Mouse (Mus musculus) left cerebral cortex, adult 9 months (tissue): ENCODE data around the gene Rnf19b.

Experiments
- DNase-seq, 2 experiments: peaks; one replicate each; pipeline ENCODE4 v3.0.0; 2022; ENCODE audit warnings: low spot score in 2 of 2

Gene Rnf19b

DNA sequence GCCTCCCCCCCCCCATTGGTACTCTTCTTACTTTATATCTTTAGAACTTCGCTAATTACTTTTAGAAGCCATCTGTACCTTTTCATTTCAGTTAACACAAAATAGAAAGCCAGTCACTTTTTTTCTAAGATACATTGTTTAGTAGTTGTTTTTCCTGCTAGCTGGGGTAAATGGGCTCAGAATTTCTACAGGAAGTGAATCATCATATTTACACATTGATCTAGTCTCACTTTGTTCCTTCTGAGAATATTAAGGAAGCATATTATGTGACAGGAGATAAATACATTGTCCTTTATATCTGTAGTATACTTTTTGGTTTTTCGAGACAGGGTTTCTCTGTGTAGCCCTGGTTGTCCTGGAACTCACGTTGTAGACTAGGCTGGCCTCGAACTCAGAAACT lies 10.8 kb downstream of the Rnf19b start:
- no peak for DNase-seq

DNA sequence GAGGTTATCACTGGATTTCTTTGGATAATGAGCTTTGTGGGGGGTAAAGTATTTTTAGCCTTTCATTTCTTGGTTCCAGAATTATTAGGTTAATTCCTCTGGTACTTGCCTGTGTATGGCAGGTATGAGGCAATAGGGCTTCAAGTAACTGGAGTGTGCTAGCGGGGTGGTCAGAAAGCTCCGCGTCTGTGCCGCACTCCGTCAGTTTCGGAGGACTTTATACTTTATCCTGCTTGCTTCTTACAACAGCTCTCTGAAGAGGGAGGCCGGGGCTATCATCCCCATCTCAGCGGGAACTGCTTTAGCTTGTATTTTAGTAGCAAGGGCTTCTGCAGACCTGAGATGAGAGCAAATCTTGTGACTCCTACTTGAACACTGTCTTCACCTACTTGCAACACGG lies 21.1 kb downstream of the Rnf19b start:
- DNase-seq: no peak

DNA sequence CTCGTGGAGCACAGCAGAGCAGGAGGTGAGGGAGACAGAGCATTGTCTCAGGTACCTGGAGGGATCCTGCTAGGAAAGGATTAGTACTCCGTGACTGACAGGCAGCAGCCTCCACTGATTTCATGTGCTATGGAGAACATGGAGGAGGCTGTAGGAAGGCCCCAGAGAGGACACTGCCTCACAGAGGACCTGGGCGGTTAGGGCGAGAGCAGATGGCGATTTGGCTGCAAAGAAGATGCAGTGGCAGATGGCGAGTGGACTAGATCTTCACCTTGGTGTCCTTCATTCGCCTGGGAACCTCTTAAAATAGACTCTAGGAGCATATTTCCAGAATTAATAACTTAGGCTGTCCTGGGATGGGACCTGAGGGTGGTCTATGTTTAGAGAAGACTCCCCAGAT lies 23.0 kb downstream of the Rnf19b start:
- no peak for DNase-seq

DNA sequence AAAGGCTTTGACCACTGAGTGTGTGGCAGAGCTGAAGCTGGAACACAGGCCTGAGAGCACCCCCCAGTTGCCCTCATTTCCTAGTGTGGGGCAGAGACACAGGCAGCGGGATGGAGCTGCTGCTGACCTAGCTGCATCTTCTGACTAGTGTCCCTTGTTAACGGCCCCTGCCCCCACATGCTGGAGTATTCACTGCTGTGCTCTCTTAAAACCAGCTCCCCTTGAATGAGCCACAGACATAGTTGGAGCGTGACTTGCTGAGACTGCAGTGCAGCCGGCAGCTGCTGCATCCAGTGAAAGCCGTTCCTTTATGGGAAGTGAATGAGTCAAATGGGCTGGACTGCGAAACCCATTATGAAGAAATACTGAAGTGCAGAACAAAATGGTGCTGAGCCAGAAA lies 23.4 kb downstream of the Rnf19b start:
- no peak for DNase-seq

DNA sequence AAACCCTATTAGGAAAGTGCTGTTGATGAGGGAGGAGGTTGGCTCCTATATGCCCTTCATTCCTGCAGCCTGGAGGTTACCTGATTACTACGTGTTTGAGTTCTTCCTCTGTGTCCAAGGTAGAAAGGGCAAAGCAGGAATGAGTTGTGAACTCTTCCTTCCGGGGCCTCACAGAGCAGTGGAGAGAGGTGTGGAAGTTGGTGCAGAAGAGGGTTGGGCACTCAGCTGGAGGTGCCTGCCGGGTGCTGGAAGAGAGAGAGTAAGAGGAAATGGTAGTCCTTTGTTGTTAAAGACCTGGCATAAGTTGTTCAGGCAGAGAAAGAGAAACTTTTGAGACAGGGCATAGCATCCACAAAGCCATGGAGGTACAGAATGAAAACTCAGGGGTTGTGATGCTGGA lies 23.9 kb downstream of the Rnf19b start:
- DNase-seq: no peak

DNA sequence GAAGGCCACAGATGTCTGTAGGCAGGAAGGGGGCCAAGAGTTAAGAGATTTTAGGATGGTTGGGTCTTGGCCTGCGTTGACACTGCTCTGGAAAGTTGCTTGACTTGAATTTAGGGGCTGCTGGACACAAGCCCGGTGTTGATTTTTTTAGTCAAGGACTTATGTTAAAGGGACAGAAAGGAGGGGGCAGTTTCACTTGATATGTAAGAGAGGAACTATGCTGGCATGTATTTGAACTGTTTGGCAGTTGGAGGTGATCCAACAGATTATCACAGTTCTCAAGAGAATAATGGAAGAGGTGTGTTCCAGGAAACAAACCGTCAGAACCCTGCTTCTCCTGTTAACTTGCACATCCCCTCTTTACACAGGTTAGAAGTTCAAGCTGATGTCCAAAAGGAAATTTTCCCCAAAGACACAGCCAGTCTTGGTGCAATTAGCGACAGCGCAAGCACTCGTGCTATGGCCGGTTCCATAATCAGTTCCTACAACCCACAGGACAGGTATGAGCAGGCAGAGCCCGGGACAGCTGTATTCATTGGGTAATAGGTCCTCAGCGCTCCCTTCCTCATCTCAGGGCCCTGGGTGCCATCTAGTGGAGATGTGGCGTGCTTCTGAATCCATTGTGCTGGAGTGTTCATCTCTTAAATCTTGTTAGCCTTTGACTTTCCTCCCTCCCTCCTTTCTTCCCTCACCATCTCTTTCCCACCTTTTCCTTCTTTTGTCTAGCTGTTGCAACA lies 24.5 kb downstream of the Rnf19b start:
- peak in 1 of 2 experiments; percentile 75 for DNase-seq

DNA sequence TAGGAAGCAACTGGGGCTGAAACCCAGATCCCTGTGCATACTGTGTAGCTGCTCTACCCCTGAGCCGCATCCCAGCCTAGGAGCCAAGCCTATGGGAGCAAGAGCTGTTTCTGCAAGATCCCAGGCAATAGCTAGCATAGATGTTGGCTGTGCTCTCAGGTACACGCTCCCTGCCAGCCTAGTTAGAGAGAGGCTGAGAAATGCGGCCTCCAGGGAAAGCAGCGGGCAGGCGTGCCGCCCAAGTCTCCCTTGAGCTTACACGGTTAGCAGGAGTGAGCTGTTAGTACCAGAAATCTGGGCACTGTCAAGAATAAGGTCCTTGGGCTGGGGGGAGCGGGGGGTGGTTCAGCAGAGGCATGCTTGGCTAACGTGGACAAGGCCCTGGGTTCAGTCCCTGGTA lies 26.8 kb downstream of the Rnf19b start:
- no peak for DNase-seq

DNA sequence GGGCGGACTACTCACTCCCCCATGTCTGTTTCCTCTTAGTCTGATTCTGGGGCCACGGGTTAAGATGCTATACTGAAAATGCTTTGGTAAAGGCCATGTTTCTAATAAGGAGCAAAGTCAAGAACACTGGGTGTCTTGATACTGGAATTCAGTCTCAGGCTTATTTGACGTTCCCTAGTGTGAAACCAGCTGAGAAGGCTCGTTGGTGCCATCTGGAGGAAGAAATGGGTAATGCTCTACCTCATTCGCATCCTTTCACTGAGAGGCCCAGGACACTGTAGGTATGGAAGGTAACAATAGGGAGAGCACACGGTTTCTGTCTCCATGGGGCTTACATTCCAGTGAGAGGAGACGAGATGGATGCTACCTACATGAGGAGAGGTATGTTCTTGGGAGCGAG lies 28.0 kb downstream of the Rnf19b start:
- peak in 1 of 2 experiments; percentile 86 for DNase-seq

DNA sequence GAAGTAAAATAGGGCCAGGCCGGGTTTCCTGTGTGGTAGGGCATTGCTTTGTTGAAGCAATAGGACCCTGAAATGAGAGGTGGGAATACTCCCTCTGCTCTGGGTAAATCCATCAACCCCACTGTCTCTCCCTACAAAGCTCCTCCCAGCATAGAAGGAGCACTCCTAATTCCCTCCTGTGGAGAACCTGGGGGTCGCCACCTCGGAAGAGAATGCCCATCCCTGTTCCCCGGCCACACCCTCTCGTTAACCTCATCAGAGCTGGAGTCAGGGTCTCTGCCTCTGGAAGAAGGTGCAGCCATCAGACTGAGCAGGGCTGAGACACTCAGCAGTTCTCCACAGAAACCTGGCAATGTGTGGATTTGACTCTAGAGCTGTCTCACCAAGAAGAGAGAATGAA lies 29.8 kb downstream of the Rnf19b start:
- DNase-seq: no peak

DNA sequence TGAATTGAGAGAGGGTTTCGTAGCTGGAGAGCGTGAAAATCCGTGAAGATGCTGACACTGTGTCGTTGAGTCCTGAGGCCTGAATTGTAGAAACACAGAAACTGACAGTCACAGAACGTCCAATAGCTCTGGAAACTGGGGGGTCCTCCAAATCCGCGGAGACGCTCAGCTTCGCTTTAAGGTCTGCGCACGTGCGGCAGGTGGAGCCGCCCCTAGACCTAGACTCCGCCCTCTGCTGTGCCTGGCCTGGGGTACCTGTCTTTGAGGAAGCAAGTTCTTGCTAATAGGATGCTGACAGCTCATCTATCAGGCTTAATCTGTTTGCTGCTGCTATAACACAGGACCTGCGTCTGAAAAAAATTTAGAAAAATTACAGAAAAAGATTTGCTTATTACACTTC lies 37.2 kb downstream of the Rnf19b start:
- no peak for DNase-seq

DNA sequence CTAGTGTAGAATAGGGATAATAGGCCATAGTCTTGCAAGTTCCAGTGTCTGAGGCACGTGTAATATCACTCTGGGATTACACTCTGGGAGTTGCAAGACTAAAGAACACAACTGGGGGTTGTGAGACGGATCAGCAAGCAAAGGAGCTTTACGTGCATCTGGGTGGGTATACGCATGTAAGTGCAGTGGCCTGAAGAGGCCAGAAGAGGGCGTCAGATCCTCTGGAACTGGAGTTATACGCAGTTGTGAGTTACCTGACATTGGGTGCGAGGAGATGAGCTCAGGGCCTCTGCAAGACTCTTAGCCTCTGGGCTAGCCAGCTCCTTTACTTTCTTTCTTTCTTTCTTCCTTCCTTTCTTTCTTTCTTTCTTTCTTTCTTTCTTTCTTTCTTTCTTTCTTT lies 38.9 kb downstream of the Rnf19b start:
- DNase-seq: no peak

DNA sequence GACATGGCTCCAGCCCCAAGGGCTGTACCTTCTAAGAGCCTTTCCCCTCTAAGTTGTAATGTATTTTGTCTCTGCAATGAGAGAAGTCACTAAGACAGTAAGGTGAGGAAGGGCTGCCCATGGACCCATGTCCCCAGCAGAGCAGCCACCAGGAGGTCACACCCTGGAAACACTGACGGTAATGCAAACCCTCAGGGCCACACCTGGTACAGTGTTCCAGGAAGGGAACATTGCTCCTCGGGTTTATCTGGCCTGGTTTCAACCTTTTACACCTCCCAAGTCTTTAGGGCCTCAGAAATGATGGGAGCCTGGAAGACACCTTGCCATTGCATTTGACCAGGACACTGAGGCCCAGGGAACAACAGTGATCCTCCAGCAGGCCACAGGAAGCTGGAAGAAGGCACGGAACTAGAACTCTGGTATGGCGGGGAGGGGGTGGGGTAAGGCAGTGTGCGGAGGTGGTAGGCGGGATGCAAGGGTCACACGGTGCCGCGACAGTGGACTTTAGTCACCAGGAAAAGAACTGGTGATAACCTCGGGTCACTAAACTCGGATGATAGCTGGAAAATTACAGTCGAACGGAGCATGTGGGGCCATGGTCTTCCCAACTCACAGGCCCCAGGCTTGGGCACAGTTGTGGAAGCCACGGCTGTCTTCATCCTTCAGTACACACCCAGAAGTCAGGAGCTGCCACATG lies 44.2 kb downstream of the Rnf19b start:
- DNase-seq: no peak

DNA sequence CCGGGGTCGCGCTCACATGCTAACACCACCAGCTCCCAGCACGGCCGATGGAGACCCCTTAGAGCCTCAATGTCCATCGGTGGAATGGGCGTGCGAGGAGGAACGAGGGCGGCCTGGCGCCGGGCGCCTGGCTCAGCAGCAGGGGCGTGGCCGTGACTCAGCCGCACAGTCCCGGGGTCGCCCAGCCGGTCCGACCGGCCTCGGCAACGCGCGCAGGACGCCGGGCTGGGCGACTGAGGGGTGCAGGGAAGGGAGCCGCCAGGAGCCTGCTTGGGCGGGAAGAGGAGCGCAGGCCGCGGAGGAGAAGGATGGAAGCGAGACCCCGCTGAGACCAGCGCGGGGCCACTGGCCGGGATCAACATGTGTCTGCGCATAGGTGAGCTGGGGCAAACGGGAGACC lies 47.3 kb downstream of the Rnf19b start, which contains the start of gene Tmem54:
Gene Tmem54, plus strand, starts transcription at position 193 of the 400 bp plus-strand sequence.
- no peak for DNase-seq

DNA sequence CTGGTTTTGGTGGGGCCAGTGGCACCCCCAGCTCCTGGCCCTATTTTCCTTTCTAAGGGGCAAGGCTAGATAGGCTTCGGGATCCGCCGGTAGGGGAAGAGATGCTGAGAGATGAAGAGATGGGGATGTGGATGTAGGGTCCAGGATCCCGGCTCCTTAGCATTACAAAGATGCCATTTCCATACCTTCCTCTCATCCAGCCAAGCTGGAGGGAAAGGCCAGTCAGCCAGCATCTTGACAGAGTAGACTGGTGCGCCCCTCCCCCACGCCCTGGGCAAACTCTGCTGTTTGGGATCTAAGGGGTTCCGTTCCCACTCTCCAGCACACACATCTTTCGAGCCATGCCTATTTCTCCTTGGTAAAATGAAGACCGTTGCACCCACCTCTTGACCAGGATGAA lies 48.0 kb downstream of the Rnf19b start:
- no peak for DNase-seq

DNA sequence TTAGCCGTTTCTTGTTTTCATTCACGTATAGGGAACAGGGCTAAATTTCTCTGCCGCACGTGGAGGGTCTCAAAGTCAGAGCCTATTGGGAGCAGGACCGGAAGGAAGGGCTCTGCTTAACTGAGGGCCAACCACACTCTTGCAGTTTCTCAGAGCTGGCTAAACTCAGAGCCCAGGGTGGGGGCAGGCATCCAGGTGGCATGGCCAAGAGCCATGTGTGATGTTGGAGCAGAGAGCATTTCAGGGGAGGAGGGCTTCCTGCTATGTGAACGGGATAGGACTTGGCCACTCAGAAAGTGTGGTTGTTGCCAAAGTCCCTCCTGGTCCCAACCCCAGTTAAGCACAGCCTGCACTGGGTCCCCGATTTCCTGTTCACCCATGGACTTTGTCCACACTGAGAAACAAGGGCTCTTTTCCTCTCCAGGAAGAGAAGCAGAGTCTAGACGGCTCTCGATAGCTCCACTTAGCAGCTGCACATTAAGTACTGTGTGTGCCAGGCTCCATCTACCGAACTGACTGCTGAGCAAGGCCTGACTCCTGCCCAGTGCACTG lies 49.4 kb downstream of the Rnf19b start:
- no peak for DNase-seq

DNA sequence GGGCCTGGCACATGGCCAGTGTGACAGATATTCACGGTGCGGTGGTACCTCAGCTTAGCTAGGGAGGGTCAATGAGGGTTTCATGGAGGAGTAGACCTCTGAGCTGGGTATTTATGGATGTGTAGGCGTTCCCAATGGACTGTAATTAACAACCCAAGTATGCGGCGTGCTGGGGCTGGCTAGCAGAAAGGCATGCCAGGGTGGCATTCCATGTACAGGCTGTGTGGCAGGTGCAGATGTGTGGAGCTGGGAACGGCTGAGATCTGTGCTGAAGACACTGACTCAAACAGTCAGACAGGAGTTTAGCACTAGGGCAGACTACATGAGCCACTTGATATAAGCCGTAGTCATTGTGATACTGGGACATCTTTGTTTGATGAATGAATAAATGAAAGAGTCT lies 50.6 kb downstream of the Rnf19b start:
- DNase-seq: no peak

DNA sequence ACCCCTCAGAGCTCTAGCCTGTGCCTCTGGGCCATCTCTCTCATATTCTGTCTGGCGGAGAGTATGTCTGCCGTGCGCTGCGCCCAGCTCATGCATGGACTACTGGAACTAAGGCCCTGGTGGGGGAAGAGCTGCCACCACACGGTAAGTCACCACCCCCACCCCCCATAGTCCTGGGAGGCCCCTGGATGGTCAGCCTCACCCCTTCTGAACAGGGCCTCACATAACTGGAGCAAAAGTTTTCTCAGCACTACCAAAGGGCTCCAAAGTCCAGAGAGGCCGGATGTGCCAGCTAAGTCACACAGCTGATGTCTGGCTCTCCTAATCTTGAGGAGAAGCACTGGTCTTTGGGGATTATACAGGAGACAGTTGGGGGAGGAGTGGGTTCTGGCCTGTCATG lies 52.7 kb downstream of the Rnf19b start:
- DNase-seq: no peak

DNA sequence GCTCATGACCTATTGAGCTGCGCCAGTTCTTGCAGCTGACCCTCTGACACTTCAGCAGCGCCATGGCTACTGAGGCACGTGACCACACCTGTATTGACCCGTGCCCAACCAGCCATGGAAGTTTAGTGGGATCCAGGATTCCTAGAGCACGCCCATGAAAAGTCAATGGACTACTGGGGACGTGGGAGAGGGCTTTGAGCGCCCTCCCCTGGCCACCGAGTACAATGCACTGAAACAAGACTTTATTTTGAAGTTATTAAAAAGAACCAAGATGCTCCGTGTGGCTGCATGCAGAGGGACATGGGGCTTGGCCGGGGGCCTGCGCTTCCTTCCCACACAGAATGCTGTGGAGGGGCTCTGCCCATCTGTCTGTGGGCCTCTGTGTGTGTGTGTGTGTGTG lies 53.3 kb downstream of the Rnf19b start:
- DNase-seq: no peak

DNA sequence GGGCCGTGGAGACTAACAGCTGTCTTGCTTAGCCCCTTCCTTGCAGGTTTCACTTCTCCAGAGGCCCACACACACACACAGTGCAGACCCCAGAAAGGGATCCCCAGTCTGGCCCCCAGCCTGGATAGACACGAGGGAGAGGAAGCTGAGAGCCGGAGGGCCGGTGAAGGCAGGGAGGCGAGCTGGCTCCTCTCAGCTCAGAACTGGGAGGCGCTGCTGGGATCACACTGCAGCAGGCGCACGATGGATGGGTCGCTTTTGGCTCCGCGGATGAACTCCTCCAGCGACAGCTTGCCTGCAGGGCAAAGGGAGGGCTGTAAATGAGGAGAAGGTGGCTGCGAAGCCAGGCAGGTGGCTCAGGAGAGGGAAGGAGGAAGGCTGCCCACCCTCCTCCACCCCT lies 54.2 kb downstream of the Rnf19b start:
- no peak for DNase-seq

DNA sequence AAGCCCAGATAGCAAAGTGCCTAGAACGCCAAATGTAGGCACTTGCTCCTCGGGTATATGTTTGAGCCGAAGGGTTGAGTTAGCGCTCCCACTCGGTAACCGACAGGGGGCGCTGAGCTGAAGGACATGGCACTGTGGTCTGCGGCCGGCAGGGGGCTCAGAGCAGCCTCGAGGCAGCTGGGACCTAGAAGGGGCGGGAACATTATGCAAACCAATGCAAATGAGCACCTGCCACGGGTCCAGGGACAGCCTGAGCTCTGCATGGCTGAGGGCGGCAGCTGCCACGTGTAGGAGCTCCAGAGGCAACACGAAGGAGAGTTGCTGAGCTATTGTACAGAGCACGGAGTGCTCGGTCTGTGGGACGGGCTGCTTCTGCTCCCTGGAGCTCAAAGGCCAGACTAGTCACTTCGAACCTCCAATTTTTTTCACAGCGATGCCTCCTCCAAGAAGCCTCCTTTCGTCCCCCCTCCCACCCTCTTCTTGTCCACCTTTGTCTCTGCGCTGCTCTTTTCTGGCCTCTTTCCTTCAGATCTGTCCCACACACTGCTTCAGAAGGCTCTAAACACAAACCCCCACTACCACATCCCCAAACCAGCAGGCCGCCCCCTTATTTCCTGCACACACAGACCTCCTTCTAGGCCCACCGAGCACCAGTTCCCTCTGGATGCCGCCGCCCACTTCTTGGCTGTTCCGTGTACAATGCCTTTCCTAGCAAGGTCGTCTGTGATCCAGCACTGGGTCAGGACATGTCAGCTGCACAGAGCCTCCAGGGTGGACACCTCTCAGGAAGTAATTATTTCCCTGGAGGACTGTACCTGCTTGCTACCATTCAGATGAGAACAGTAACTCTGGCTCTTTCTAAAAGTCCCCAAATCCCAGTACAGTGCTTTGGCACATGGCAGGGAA lies 55.3 kb downstream of the Rnf19b start:
- peak; percentile 87 to 88 for DNase-seq

DNA sequence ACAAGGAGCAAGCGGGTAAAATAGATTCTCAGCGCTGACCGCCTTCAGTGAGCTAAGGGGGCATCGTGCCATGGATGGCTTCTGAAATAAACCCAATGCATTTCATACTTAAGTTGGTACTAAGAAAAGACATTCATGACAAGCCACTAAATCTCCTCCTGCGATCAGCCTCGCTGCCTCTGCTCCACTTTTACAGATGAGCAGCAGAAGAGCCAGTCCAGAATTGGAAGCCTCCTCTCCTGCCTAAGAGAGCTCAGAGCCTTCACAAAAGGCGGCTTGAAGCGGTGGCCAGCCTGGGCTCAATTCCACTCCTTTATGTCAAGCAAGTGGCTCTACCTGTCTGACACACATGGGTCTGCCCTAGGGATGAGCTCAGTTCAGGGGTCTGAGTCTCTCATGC lies 58.6 kb downstream of the Rnf19b start:
- no peak for DNase-seq
